ENCODE assay signal across 8 mouse cellular contexts in the genomic region with DNA sequence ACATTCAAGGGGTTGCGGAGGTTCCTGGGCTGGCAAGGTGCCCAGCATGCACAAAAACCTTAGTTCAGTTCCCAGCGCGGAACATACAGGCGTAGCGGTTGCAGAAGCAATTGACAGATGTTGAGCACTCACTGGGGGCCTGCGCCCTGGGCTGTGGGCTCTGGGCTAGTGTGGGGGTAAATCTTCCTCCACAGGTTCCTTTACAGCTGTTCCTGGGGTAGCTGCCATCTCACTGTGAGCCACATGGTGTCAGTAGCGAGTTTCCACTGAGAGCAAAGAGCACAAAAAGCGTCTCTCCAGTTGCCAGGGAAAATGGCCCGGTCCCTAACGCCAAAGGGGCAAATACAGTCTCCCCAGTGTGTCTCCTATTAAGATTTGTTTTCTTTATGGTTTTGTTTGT. TPM values are rescaled to one million over a fixed set of nuclear protein-coding genes. Genes with fewer than 3 reads are reported as not detected.
DNase-seq lines count a peak whose midpoint lies in the region; ATAC-seq and TF ChIP-seq lines count a peak whose summit lies in the region.

No protein-coding gene starts in this region.

- no peak overlapping the region for H3K4me3 ChIP-seq in forebrain, embryonic 14.5 days (ENCODE audit: low read depth, low read length)
- H3K4me3 ChIP-seq in hindbrain, embryonic 14.5 days (replicated peaks; ENCODE audit: low read length), result no peak overlapping the region
- H3K4me3 ChIP-seq in left cerebral cortex, adult 2 months, result no peak overlapping the region

- no peaks in the 10 kb centered on the region for H3K36me3 ChIP-seq in forebrain, embryonic 14.5 days (ENCODE audit: control insufficient read depth, insufficient read depth, low read length)
- H3K36me3 ChIP-seq in hindbrain, embryonic 14.5 days (replicated peaks; ENCODE audit: control insufficient read depth, insufficient read depth), result no peaks in the 10 kb centered on the region

- peak; percentile 89 for DNase-seq in NIH3T3 (ENCODE audit: low read depth)
- DNase-seq in c-Kit-positive CD71-positive TER-119-negative erythroid progenitor cells, embryonic 14.5 days (ENCODE audit: low read depth), result peak; percentile 65
- DNase-seq in forebrain, embryonic 14.5 days (ENCODE audit: low spot score), result peak; percentile 92
- peak; percentile 92 for DNase-seq in hindbrain, embryonic 14.5 days (ENCODE audit: low spot score)
- peak; percentile 83 to 87 for DNase-seq in left cerebral cortex, adult 2 months (ENCODE audit: extremely low spot score in 1 of 2, low spot score in 2 of 2)
- peak; percentile 90 for DNase-seq in mesoderm, embryonic 11.5 days (ENCODE audit: low read depth, low spot score)
- peak; percentile 48 for DNase-seq in spleen, adult 12 weeks (ENCODE audit: low spot score)

- no peak overlapping the region for H3K9ac ChIP-seq in forebrain, embryonic 14.5 days (ENCODE audit: low read length)
- H3K9ac ChIP-seq in hindbrain, embryonic 14.5 days, result no peak overlapping the region

- TF ChIP-seq CTCF in left cerebral cortex, adult 2 months (IDR thresholded peaks at IDR 0.05), result peak; percentile 88

- H3K4me1 ChIP-seq in forebrain, embryonic 14.5 days (ENCODE audit: control insufficient read depth, insufficient read depth, low read length), result 0 out of 2 replicates have a peak, but pooled peaks cover 5% of the 10 kb centered on the region
- 0 out of 2 replicates have a peak, but pooled peaks cover 3% of the 10 kb centered on the region for H3K4me1 ChIP-seq in hindbrain, embryonic 14.5 days (replicated peaks; ENCODE audit: control insufficient read depth, insufficient read depth, low read length)

- WGBS in forebrain, embryonic 14.5 days, result 6% methylated on average over 10 of the region's 10 CpGs
- 3% methylated on average over 10 of the region's 10 CpGs for WGBS in hindbrain, embryonic 14.5 days

- H3K9me3 ChIP-seq in forebrain, embryonic 14.5 days (replicated peaks; ENCODE audit: control insufficient read depth, low read length), result no peaks in the 10 kb centered on the region
- no peaks in the 10 kb centered on the region for H3K9me3 ChIP-seq in hindbrain, embryonic 14.5 days (ENCODE audit: control insufficient read depth, low read length)

- ATAC-seq in forebrain, embryonic 14.5 days, result peak; percentile 47
- peak; percentile 54; the same call in 1 of the 2 replicates for ATAC-seq in hindbrain, embryonic 14.5 days (ENCODE audit: low FRiP score)
- no peak for ATAC-seq in activated CD4-positive, CD25-positive, alpha-beta regulatory T cell, adult 4 months

- intact Hi-C loops in left cerebral cortex, adult 2 months (cut with DNase I), result loop anchor here (1.0 to 5.0 kb wide), 4 partner anchors 54 to 171 kb away; partner anchors contain the start of genes Mpp2 and Tmem101

- H3K4me2 ChIP-seq in forebrain, embryonic 14.5 days (ENCODE audit: low read length), result no peak overlapping the region
- H3K4me2 ChIP-seq in hindbrain, embryonic 14.5 days (replicated peaks), result no peak overlapping the region

- H3K27ac ChIP-seq in forebrain, embryonic 14.5 days (ENCODE audit: low read depth, low read length), result no peak overlapping the region
- no peak overlapping the region for H3K27ac ChIP-seq in hindbrain, embryonic 14.5 days
- no peak overlapping the region for H3K27ac ChIP-seq in left cerebral cortex, adult 2 months

- no peaks in the 10 kb centered on the region for H3K27me3 ChIP-seq in forebrain, embryonic 14.5 days (replicated peaks; ENCODE audit: control insufficient read depth, insufficient read depth, low read length)
- no peaks in the 10 kb centered on the region for H3K27me3 ChIP-seq in hindbrain, embryonic 14.5 days (ENCODE audit: control insufficient read depth, insufficient read depth, low read length)

RNA-seq across cellular contexts. Expression of gene Dusp3, which starts 0.8 kb away (rescaled TPM):
- polyA plus RNA-seq in forebrain, embryonic 14.5 days (2014; fragmentation: Nextera tagmentation; extraction: Ambion mirVana), result 10.4 and 12.2 TPM in 2 replicates
- polyA plus RNA-seq in hindbrain, embryonic 14.5 days (2014; fragmentation: Nextera tagmentation; extraction: Ambion mirVana), result 24.0 and 24.7 TPM in 2 replicates
- 100 to 1,000 TPM; 206 to 220 TPM for total RNA-seq in left cerebral cortex, adult 2 months (2021)
- polyA plus RNA-seq in activated CD4-positive, CD25-positive, alpha-beta regulatory T cell, adult 4 months (2017; shearing (Covaris generic)), result 1 to 10 TPM; 1.3 to 1.9 TPM

RNA-seq across cellular contexts. Expression of gene Cfap97d1, which starts 1.9 kb away (rescaled TPM):
- polyA plus RNA-seq in forebrain, embryonic 14.5 days (2014; fragmentation: Nextera tagmentation; extraction: Ambion mirVana), result not detected in 2 replicates
- polyA plus RNA-seq in hindbrain, embryonic 14.5 days (2014; fragmentation: Nextera tagmentation; extraction: Ambion mirVana), result not detected in 2 replicates
- total RNA-seq in left cerebral cortex, adult 2 months (2021), result not detected
- polyA plus RNA-seq in activated CD4-positive, CD25-positive, alpha-beta regulatory T cell, adult 4 months (2017; shearing (Covaris generic)), result not detected

RNA-seq across cellular contexts. Expression of gene Sost, which starts 19.2 kb away (rescaled TPM):
- polyA plus RNA-seq in forebrain, embryonic 14.5 days (2014; fragmentation: Nextera tagmentation; extraction: Ambion mirVana), result not detected in 2 replicates
- polyA plus RNA-seq in hindbrain, embryonic 14.5 days (2014; fragmentation: Nextera tagmentation; extraction: Ambion mirVana), result not detected in 2 replicates
- total RNA-seq in left cerebral cortex, adult 2 months (2021), result not detected
- polyA plus RNA-seq in activated CD4-positive, CD25-positive, alpha-beta regulatory T cell, adult 4 months (2017; shearing (Covaris generic)), result not detected

RNA-seq across cellular contexts. Expression of gene Mpp3, which starts 42.3 kb away (rescaled TPM):
- polyA plus RNA-seq in forebrain, embryonic 14.5 days (2014; fragmentation: Nextera tagmentation; extraction: Ambion mirVana), result 34.2 and 39.6 TPM in 2 replicates
- polyA plus RNA-seq in hindbrain, embryonic 14.5 days (2014; fragmentation: Nextera tagmentation; extraction: Ambion mirVana), result 53.5 and 57.2 TPM in 2 replicates
- 10 to 100 TPM; 94.6 to 98.8 TPM for total RNA-seq in left cerebral cortex, adult 2 months (2021)
- under 1 TPM in 1 of 2 experiments, not detected in 1; 0.36 TPM for polyA plus RNA-seq in activated CD4-positive, CD25-positive, alpha-beta regulatory T cell, adult 4 months (2017; shearing (Covaris generic))

RNA-seq across cellular contexts. Expression of gene Cd300lg, which starts 55.3 kb away (rescaled TPM):
- polyA plus RNA-seq in forebrain, embryonic 14.5 days (2014; fragmentation: Nextera tagmentation; extraction: Ambion mirVana), result 0.23 TPM in 1 of 2 replicates, not detected in the other
- 0.27 TPM in 1 of 2 replicates, not detected in the other for polyA plus RNA-seq in hindbrain, embryonic 14.5 days (2014; fragmentation: Nextera tagmentation; extraction: Ambion mirVana)
- total RNA-seq in left cerebral cortex, adult 2 months (2021), result not detected
- under 1 TPM in 1 of 2 experiments, not detected in 1; 0.13 TPM for polyA plus RNA-seq in activated CD4-positive, CD25-positive, alpha-beta regulatory T cell, adult 4 months (2017; shearing (Covaris generic))
